Mouse (Mus musculus): Measurements from ENCODE around the gene Ralgps1. TPM values are rescaled to one million over a fixed set of nuclear protein-coding genes. Genes with fewer than 3 reads are reported as not detected.

The Ralgps1 gene
- polyA plus RNA-seq, 1 experiment from 2014 or later: 50.4 TPM

GRCm38 (mm10) chr2:33365703-33366471 lies 5.4 kb downstream of the Ralgps1 start:
- 26% methylated on average over 9 of the region's 9 CpGs for WGBS
- peaks cover 53% of the 10 kb centered on the region for H3K4me1 ChIP-seq (replicated peaks; ENCODE audit: control insufficient read depth, insufficient read depth, low read length)
- no peak overlapping the region for H3K9ac ChIP-seq (replicated peaks; ENCODE audit: low read depth, low read length)
- H3K36me3 ChIP-seq (ENCODE audit: control insufficient read depth, insufficient read depth): no peaks in the 10 kb centered on the region
- no peaks in the 10 kb centered on the region for H3K27me3 ChIP-seq (replicated peaks; ENCODE audit: control insufficient read depth, insufficient read depth, low read length)
- no peak overlapping the region for H3K4me2 ChIP-seq (ENCODE audit: low read length)
- H3K27ac ChIP-seq (ENCODE audit: low read length): peak overlapping the region; percentile 67
- ATAC-seq: peak; percentile 89
- H3K4me3 ChIP-seq (replicated peaks; ENCODE audit: low read length): no peak overlapping the region
- H3K9me3 ChIP-seq (ENCODE audit: control insufficient read depth, low read length): no peaks in the 10 kb centered on the region

GRCm38 (mm10) chr2:33364656-33365055 lies 6.6 kb downstream of the Ralgps1 start:
- Histone ChIP-seq H3K9me3 (ENCODE audit: control insufficient read depth, low read length) (no peaks in the 10 kb centered on the region), H3K4me3 (replicated peaks; ENCODE audit: low read length) (no peak overlapping the region), H3K4me2 (ENCODE audit: low read length) (no peak overlapping the region), H3K9ac (replicated peaks; ENCODE audit: low read depth, low read length) (no peak overlapping the region), H3K27ac (ENCODE audit: low read length) (no peak overlapping the region), H3K4me1 (replicated peaks; ENCODE audit: control insufficient read depth, insufficient read depth, low read length) (peaks cover 47% of the 10 kb centered on the region), H3K27me3 (replicated peaks; ENCODE audit: control insufficient read depth, insufficient read depth, low read length) (no peaks in the 10 kb centered on the region), H3K36me3 (ENCODE audit: control insufficient read depth, insufficient read depth) (no peaks in the 10 kb centered on the region)
- ATAC-seq: no peak
- WGBS: 86% methylated on average over 4 of the region's 4 CpGs

- Histone ChIP-seq H3K4me1 (replicated peaks; ENCODE audit: control insufficient read depth, insufficient read depth, low read length) (peaks cover 39% of the 10 kb centered on the region), H3K27me3 (replicated peaks; ENCODE audit: control insufficient read depth, insufficient read depth, low read length) (no peaks in the 10 kb centered on the region), H3K36me3 (ENCODE audit: control insufficient read depth, insufficient read depth) (no peaks in the 10 kb centered on the region), H3K9ac (replicated peaks; ENCODE audit: low read depth, low read length) (no peak overlapping the region), H3K4me3 (replicated peaks; ENCODE audit: low read length) (no peak overlapping the region), H3K9me3 (ENCODE audit: control insufficient read depth, low read length) (no peaks in the 10 kb centered on the region), H3K27ac (ENCODE audit: low read length) (no peak overlapping the region), H3K4me2 (ENCODE audit: low read length) (no peak overlapping the region)
- no peak for ATAC-seq
- WGBS: 86% methylated on average over 4 of the region's 4 CpGs
Observed at GRCm38 (mm10) chr2:33363890-33364289, 7.4 kb downstream of the Ralgps1 start.

- 80% methylated on average over 9 of the region's 9 CpGs for WGBS
Observed at GRCm38 (mm10) chr2:33361139-33361716, 10.1 kb downstream of the Ralgps1 start.

GRCm38 (mm10) chr2:33360564-33360963 lies 10.7 kb downstream of the Ralgps1 start:
- no peak overlapping the region for H3K4me2 ChIP-seq (ENCODE audit: low read length)
- WGBS: 89% methylated on average over 3 of the region's 3 CpGs
- H3K27ac ChIP-seq (ENCODE audit: low read length): no peak overlapping the region

More at GRCm38 (mm10) chr2:33361139-33361716, 10.1 kb downstream of the Ralgps1 start:
- H3K36me3 ChIP-seq (ENCODE audit: control insufficient read depth, insufficient read depth): no peaks in the 10 kb centered on the region
- no peaks in the 10 kb centered on the region for H3K9me3 ChIP-seq (ENCODE audit: control insufficient read depth, low read length)
- H3K9ac ChIP-seq (replicated peaks; ENCODE audit: low read depth, low read length): no peak overlapping the region
- no peak overlapping the region for H3K27ac ChIP-seq (ENCODE audit: low read length)
- no peak for ATAC-seq
- H3K4me1 ChIP-seq (replicated peaks; ENCODE audit: control insufficient read depth, insufficient read depth, low read length): peaks cover 30% of the 10 kb centered on the region
- no peaks in the 10 kb centered on the region for H3K27me3 ChIP-seq (replicated peaks; ENCODE audit: control insufficient read depth, insufficient read depth, low read length)
- no peak overlapping the region for H3K4me2 ChIP-seq (ENCODE audit: low read length)
- H3K4me3 ChIP-seq (replicated peaks; ENCODE audit: low read length): no peak overlapping the region

GRCm38 (mm10) chr2:33359184-33359583 lies 12.1 kb downstream of the Ralgps1 start:
- Histone ChIP-seq H3K27me3 (replicated peaks; ENCODE audit: control insufficient read depth, insufficient read depth, low read length) (no peaks in the 10 kb centered on the region), H3K4me2 (ENCODE audit: low read length) (no peak overlapping the region), H3K27ac (ENCODE audit: low read length) (no peak overlapping the region), H3K4me1 (replicated peaks; ENCODE audit: control insufficient read depth, insufficient read depth, low read length) (peaks cover 28% of the 10 kb centered on the region), H3K9me3 (ENCODE audit: control insufficient read depth, low read length) (no peaks in the 10 kb centered on the region), H3K36me3 (ENCODE audit: control insufficient read depth, insufficient read depth) (no peaks in the 10 kb centered on the region), H3K9ac (replicated peaks; ENCODE audit: low read depth, low read length) (no peak overlapping the region), H3K4me3 (replicated peaks; ENCODE audit: low read length) (no peak overlapping the region)
- WGBS: 97% methylated on average over 8 of the region's 8 CpGs
- ATAC-seq: no peak

More at GRCm38 (mm10) chr2:33360564-33360963, 10.7 kb downstream of the Ralgps1 start:
- Histone ChIP-seq H3K9ac (replicated peaks; ENCODE audit: low read depth, low read length) (no peak overlapping the region), H3K27me3 (replicated peaks; ENCODE audit: control insufficient read depth, insufficient read depth, low read length) (no peaks in the 10 kb centered on the region), H3K9me3 (ENCODE audit: control insufficient read depth, low read length) (no peaks in the 10 kb centered on the region), H3K4me3 (replicated peaks; ENCODE audit: low read length) (no peak overlapping the region), H3K36me3 (ENCODE audit: control insufficient read depth, insufficient read depth) (no peaks in the 10 kb centered on the region), H3K4me1 (replicated peaks; ENCODE audit: control insufficient read depth, insufficient read depth, low read length) (peaks cover 30% of the 10 kb centered on the region)
- no peak for ATAC-seq

- Histone ChIP-seq H3K36me3 (ENCODE audit: control insufficient read depth, insufficient read depth) (no peaks in the 10 kb centered on the region), H3K4me2 (ENCODE audit: low read length) (no peak overlapping the region), H3K9me3 (ENCODE audit: control insufficient read depth, low read length) (no peaks in the 10 kb centered on the region), H3K27ac (ENCODE audit: low read length) (no peak overlapping the region), H3K27me3 (replicated peaks; ENCODE audit: control insufficient read depth, insufficient read depth, low read length) (no peaks in the 10 kb centered on the region), H3K4me1 (replicated peaks; ENCODE audit: control insufficient read depth, insufficient read depth, low read length) (peaks cover 32% of the 10 kb centered on the region), H3K9ac (replicated peaks; ENCODE audit: low read depth, low read length) (no peak overlapping the region), H3K4me3 (replicated peaks; ENCODE audit: low read length) (no peak overlapping the region)
- no peak for ATAC-seq
- WGBS: 84% methylated on average over 7 of the region's 7 CpGs
Observed at GRCm38 (mm10) chr2:33357250-33357838, 13.9 kb downstream of the Ralgps1 start.

GRCm38 (mm10) chr2:33355558-33355957 lies 15.7 kb downstream of the Ralgps1 start:
- no peaks in the 10 kb centered on the region for H3K36me3 ChIP-seq (ENCODE audit: control insufficient read depth, insufficient read depth)
- no peaks in the 10 kb centered on the region for H3K27me3 ChIP-seq (replicated peaks; ENCODE audit: control insufficient read depth, insufficient read depth, low read length)
- H3K4me1 ChIP-seq (replicated peaks; ENCODE audit: control insufficient read depth, insufficient read depth, low read length): peaks cover 24% of the 10 kb centered on the region
- H3K9ac ChIP-seq (replicated peaks; ENCODE audit: low read depth, low read length): no peak overlapping the region
- H3K27ac ChIP-seq (ENCODE audit: low read length): peak overlapping the region; percentile 78
- no peak overlapping the region for H3K4me3 ChIP-seq (replicated peaks; ENCODE audit: low read length)
- H3K4me2 ChIP-seq (ENCODE audit: low read length): no peak overlapping the region
- no peaks in the 10 kb centered on the region for H3K9me3 ChIP-seq (ENCODE audit: control insufficient read depth, low read length)
- 20% methylated on average over 6 of the region's 6 CpGs for WGBS
- ATAC-seq: peak; percentile 94

- H3K27ac ChIP-seq (ENCODE audit: low read length): no peak overlapping the region
- H3K4me3 ChIP-seq (replicated peaks; ENCODE audit: low read length): no peak overlapping the region
- no peaks in the 10 kb centered on the region for H3K27me3 ChIP-seq (replicated peaks; ENCODE audit: control insufficient read depth, insufficient read depth, low read length)
- no peak overlapping the region for H3K4me2 ChIP-seq (ENCODE audit: low read length)
- no peaks in the 10 kb centered on the region for H3K36me3 ChIP-seq (ENCODE audit: control insufficient read depth, insufficient read depth)
- 55% methylated on average over 5 of the region's 5 CpGs for WGBS
- no peak overlapping the region for H3K9ac ChIP-seq (replicated peaks; ENCODE audit: low read depth, low read length)
- no peak for ATAC-seq
- no peaks in the 10 kb centered on the region for H3K9me3 ChIP-seq (ENCODE audit: control insufficient read depth, low read length)
- peaks cover 36% of the 10 kb centered on the region for H3K4me1 ChIP-seq (replicated peaks; ENCODE audit: control insufficient read depth, insufficient read depth, low read length)
Observed at GRCm38 (mm10) chr2:33353432-33353831, 17.9 kb downstream of the Ralgps1 start.

Measured in forebrain, embryonic 16.5 days (tissue).